Mouse (Mus musculus): ENCODE measurements around the gene Calhm1. TPM values are rescaled to one million over a fixed set of nuclear protein-coding genes. Genes with fewer than 3 reads are reported as not detected.

Calhm1 gene
- polyA plus RNA-seq, 1 experiment from 2014 or later: not detected

DNA sequence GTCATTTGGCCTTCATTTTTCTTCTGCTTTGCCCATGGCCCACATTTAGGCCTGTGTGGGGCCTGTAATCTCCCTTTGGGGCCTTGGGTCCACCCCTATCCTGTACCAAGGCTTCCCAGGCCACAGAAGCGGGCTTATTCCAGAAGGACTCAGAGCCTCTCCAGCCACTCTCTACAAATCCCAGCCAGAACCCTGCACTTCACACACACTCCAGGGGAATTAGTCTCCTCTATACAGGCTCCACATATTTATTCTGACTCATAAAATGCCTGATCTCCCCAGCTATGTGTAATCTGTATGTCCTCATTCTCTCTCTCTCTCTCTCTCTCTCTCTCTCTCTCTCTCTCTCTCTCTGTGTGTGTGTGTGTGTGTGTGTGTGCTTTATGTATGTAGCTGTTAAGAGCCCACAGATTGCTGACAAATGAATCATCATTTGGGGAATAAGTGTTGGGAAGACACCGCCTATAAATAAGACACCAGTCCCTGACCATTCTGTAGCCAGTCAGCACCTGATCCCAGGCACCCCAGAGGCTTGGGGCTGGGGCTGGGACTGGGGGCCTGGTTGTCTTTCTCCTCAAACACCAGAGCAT lies 33.0 kb upstream of the Calhm1 start:
- H3K27me3 ChIP-seq: peaks cover 52% of the 10 kb centered on the region
- CTCF ChIA-PET: interaction anchor here (1.2 to 1.5 kb wide), 4 partner anchors 83 to 179 kb away, joined by 3 to 5 read pairs (median 4); no protein-coding TSS in a partner anchor
- TF ChIP-seq CTCF (IDR thresholded peaks at IDR 0.05): no peak
- POLR2A ChIA-PET: interaction anchor here (0.6 to 1.0 kb wide), 3 partner anchors 84 to 250 kb away, joined by 3 to 5 read pairs (median 3); no protein-coding TSS in a partner anchor
- peak; percentile 45 for ATAC-seq
- in situ Hi-C loops (cut with MboI; ENCODE audit: low pct_unique_long_range_greater_than_20kb): loop anchor here (5.0 kb wide), 2 partner anchors 80 to 155 kb away; no protein-coding TSS in a partner anchor
- no peak for DNase-seq (ENCODE audit: low read depth, low spot score)

DNA sequence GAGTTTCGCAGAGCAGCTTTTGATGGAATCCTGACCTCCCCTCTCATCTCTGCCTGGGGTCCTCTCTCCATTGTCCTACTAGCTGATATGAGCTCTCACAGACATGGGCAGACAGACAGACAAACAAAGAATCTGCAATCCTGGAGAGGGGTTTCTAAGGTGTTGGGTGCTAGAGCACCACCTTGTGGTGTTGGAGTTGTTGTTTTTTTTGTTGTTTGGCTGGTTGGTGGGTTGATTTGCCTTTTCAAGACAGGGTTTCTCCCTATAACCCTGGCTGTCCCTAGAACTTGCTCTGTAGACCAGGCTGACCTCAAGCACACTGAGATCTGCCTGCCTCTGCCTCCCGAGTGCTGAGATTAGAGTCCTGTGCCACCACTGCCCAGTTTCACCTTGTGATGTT lies 31.4 kb upstream of the Calhm1 start:
- DNase-seq (ENCODE audit: low read depth, low spot score): no peak
- in situ Hi-C loops (cut with MboI; ENCODE audit: low pct_unique_long_range_greater_than_20kb): loop anchor here (5.0 kb wide), 2 partner anchors 82 to 157 kb away; no protein-coding TSS in a partner anchor
- CTCF ChIA-PET: interaction anchor here (0.9 to 1.3 kb wide), 6 partner anchors 9 to 167 kb away, joined by 3 to 4 read pairs (median 3); no protein-coding TSS in a partner anchor
- peaks cover 40% of the 10 kb centered on the region for H3K27me3 ChIP-seq
- POLR2A ChIA-PET: no interaction called here
- no peak for ATAC-seq
- peak; percentile 57 for TF ChIP-seq CTCF (IDR thresholded peaks at IDR 0.05)

DNA sequence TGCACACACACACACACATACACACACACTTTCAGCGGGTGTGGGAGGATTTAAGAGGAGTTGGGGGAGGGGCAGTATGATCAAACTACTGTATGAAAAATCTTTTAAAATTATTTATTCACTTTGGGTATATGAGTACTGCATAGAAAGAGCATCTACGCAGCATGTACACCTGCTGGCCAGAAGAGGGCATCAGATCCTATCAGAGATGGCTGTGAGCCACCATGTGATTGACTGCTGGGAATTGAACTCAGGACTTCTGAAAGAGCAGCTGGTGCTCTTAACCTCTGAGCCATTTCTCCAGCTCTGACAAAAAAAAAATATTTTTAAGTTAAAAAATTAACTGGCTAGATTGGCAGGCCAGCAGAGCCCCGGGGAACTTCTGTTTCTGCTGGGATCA lies 30.5 kb upstream of the Calhm1 start:
- in situ Hi-C loops (cut with MboI; ENCODE audit: low pct_unique_long_range_greater_than_20kb): no loop called here
- ChIA-PET CTCF (interaction anchor here (0.6 to 1.3 kb wide), 7 partner anchors 12 to 168 kb away, joined by 3 to 4 read pairs (median 3); no protein-coding TSS in a partner anchor), POLR2A (no interaction called here)
- DNase-seq (ENCODE audit: low read depth, low spot score): no peak
- H3K27me3 ChIP-seq: peaks cover 30% of the 10 kb centered on the region
- TF ChIP-seq CTCF (IDR thresholded peaks at IDR 0.05): peak; percentile 79
- no peak for ATAC-seq

DNA sequence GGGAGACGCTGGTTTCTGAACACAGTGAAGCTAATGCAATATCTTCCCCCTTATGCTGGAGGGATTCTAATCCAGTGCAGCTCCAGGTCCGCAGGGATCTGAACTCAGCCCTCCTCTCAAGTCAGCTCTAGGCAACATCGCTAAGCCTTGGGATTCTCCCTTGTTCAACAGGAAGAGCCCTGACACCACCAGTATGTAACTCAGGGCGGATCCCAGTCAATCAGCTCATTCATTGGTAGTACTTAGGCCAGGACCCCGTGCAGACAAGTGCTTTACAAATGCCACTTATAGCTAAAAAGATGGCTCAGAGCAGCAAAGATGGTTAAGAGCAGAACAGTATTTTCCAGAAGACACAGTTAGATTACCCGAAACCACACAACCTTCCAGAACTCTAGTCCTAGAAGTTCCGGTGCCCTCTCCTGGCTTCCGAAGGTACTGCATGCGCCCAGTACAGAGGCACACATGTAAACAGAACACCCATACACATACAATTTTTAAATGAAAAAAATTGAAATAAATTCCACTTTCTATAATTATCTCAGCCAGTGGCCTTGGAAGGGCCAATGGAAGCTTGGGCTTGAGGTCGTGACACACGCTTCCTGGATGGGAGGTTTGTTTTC lies 24.8 kb upstream of the Calhm1 start:
- H3K27me3 ChIP-seq: peaks cover 13% of the 10 kb centered on the region
- ChIA-PET POLR2A (interaction anchor here (1.4 kb wide), 1 partner anchor 44 kb away, joined by 3 read pairs; no protein-coding TSS in a partner anchor), CTCF (interaction anchor here (0.7 to 6.4 kb wide), 26 partner anchors 10 to 500 kb away, joined by 3 to 46 read pairs (median 5); partner anchors contain the start of gene Calhm2)
- peak; percentile 77 for ATAC-seq
- DNase-seq (ENCODE audit: low read depth, low spot score): no peak
- in situ Hi-C loops (cut with MboI; ENCODE audit: low pct_unique_long_range_greater_than_20kb): loop anchor here (5.0 kb wide), 1 partner anchor 47 kb away; no protein-coding TSS in a partner anchor
- peak; percentile 87 for TF ChIP-seq CTCF (IDR thresholded peaks at IDR 0.05)

DNA sequence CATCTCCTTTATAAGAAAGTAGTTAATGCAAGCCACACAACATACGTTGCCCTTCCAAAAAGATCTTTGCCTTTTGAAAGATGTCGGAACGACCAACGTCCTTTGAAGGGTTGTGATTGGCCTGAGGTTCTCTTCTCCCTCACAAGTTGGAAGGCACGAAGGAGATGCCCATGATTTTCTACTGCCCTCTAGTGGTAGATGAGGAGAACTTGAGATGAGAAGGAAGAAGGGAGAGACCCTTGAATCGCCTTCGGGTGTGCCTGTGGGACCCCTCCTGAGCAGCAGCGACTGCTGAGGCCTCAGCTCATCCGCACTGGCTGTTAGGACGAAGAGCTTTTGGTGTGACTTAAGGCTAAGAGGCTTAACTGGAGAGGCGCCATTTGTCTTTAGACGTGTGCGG lies 24.2 kb upstream of the Calhm1 start:
- peak; percentile 86 for TF ChIP-seq CTCF (IDR thresholded peaks at IDR 0.05)
- no peak for DNase-seq (ENCODE audit: low read depth, low spot score)
- ATAC-seq: no peak
- H3K27me3 ChIP-seq: peaks cover 9% of the 10 kb centered on the region
- ChIA-PET CTCF (interaction anchor here (0.7 to 6.4 kb wide), 26 partner anchors 9 to 476 kb away, joined by 3 to 46 read pairs (median 5); partner anchors contain the start of gene Calhm2), POLR2A (interaction anchor here (1.4 kb wide), 1 partner anchor 43 kb away, joined by 3 read pairs; no protein-coding TSS in a partner anchor)
- in situ Hi-C loops (cut with MboI; ENCODE audit: low pct_unique_long_range_greater_than_20kb): loop anchor here (5.0 kb wide), 1 partner anchor 46 kb away; no protein-coding TSS in a partner anchor

DNA sequence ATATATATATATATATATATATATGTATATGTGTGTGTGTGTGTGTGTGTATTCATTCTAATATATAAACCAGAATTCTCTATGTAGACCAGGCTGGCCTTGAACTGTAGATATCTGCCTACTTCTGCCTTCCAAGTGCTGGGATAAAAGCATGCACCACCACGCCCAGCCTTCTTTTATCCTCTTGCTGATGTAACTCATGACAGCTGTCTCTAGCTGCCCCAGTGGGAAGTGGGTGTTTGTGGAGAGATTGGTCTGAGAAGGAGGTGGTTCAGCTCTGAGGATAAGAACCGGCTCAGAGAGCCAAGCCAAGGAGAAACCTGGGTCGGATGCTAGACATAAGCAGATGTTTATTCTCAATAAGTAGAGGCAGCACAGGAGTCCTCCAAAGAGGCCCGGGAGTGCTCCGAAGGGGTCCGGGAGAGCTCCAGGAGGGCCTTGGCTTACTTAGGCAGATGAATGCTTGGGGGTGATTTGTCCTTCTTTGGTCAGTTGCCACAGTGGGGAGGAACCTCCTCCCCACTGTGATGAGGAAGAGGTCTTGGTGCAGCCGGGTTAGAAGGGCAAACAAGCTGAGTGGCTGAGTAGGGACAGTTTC lies 23.7 kb upstream of the Calhm1 start:
- H3K27me3 ChIP-seq: peaks cover 4% of the 10 kb centered on the region
- no peak for TF ChIP-seq CTCF (IDR thresholded peaks at IDR 0.05)
- POLR2A ChIA-PET: interaction anchor here (1.4 kb wide), 1 partner anchor 43 kb away, joined by 3 read pairs; no protein-coding TSS in a partner anchor
- DNase-seq (ENCODE audit: low read depth, low spot score) (no peak), ATAC-seq (no peak)
- CTCF ChIA-PET: interaction anchor here (0.9 to 6.4 kb wide), 15 partner anchors 11 to 105 kb away, joined by 3 to 46 read pairs (median 6); no protein-coding TSS in a partner anchor
- in situ Hi-C loops (cut with MboI; ENCODE audit: low pct_unique_long_range_greater_than_20kb): loop anchor here (5.0 kb wide), 1 partner anchor 45 kb away; no protein-coding TSS in a partner anchor

DNA sequence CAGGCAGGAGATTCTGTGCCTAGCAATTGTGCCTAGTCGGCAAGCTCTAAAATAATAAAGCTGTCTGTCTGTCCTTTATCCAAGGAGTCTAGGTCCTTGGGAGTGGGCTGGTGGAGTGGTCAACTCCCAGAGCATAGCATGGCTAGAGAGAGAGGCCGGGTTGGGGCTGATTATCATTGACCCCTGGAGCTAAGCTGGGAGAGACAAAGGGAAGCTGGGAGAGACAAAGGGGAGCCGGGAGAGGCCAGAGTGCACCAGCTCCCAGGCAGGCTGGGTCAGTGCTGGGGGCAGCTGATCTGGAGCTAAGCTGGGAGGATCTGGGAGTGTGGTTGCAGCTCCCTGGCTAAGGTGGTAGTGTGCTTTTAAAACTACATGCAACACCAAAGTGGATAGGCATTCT lies 22.7 kb upstream of the Calhm1 start:
- ATAC-seq (no peak), DNase-seq (ENCODE audit: low read depth, low spot score) (no peak)
- ChIA-PET CTCF (interaction anchor here (1.0 to 6.4 kb wide), 4 partner anchors 9 to 46 kb away, joined by 3 to 46 read pairs (median 10); no protein-coding TSS in a partner anchor), POLR2A (no interaction called here)
- TF ChIP-seq CTCF (IDR thresholded peaks at IDR 0.05): no peak
- no peaks in the 10 kb centered on the region for H3K27me3 ChIP-seq
- in situ Hi-C loops (cut with MboI; ENCODE audit: low pct_unique_long_range_greater_than_20kb): loop anchor here (5.0 kb wide), 1 partner anchor 44 kb away; no protein-coding TSS in a partner anchor

DNA sequence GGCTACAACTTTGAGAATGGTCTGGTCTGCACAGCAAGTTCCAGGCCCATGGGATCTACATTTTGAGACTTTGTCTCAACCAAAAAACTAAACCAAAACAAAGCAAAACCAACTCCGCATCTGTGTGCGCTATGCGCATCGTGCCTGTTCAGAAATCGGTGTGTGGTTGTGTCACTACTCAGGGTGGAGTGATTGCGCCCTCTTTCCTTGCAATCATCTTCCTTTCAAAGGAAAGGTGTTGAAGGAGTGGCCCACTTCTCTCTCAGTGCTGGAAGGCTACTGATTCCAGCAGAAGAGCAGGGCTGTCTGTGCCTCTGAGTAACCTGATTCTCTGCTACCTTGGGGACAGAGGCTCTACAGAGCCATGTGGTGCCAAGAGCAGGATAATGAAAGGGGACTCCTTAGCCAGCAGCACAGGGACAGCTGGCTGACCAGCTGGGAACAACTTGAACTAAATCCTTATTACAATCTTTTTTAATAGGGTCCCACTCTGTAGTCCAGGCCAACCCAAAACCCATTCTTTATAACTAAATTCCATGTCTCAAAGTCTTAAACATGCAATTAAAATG lies 19.2 kb upstream of the Calhm1 start:
- in situ Hi-C loops (cut with MboI; ENCODE audit: low pct_unique_long_range_greater_than_20kb): no loop called here
- CTCF ChIA-PET: interaction anchor here (6.4 kb wide), 1 partner anchor 39 kb away, joined by 46 read pairs; no protein-coding TSS in a partner anchor

DNA sequence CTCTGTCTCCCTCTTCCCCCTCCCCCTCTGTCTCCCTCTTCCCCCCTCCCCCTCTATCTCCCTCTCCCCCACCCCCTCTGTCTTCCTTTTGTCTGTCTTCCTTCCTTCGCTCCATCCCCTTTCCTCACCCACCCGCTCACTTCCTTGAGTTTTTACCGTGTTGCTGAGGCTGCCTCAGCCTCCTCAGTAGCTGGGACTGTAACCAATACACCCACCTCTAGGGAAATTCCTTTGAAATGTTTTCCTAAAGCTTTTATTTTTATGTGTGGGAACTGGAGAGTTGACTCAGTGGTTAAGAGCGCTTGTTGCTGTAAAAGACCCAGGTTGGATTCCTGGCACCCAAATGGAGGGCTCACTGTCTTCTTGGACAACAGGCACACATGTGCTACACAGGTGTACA lies 17.6 kb upstream of the Calhm1 start:
- ATAC-seq (no peak), DNase-seq (ENCODE audit: low read depth, low spot score) (no peak)
- CTCF ChIA-PET: no interaction called here
- TF ChIP-seq CTCF (IDR thresholded peaks at IDR 0.05): no peak
- POLR2A ChIA-PET: interaction anchor here (0.6 kb wide), 1 partner anchor 22 kb away, joined by 3 read pairs; no protein-coding TSS in a partner anchor
- H3K27me3 ChIP-seq: peaks cover 9% of the 10 kb centered on the region
- in situ Hi-C loops (cut with MboI; ENCODE audit: low pct_unique_long_range_greater_than_20kb): no loop called here

More for the DNA sequence above, 19.2 kb upstream of the Calhm1 start:
- TF ChIP-seq CTCF (IDR thresholded peaks at IDR 0.05): no peak
- DNase-seq (ENCODE audit: low read depth, low spot score) (no peak), ATAC-seq (no peak)
- POLR2A ChIA-PET: no interaction called here
- no peaks in the 10 kb centered on the region for H3K27me3 ChIP-seq

DNA sequence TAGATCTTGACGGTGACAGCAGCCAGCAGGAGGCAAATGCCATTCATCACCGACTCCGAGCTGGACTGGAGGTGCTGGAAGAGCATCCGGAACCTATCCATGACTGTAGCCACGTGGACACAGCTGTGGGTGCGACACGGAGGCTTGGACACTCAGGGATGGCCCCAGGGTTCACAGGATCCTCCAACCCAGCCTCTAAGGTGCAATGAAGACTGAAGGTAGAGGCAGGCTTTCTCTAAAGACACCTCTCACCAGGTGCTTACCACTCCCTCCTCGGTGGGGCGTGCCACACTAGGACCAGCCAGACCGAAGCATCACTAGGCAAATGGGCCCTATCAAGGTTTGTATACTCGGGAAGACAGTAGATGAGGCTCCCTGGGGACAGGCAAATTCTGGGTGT lies 13.6 kb upstream of the Calhm1 start, which contains the start of gene Calhm3:
Gene Calhm3, minus strand, starts transcription at position 101 of the 400 bp plus-strand sequence.
- POLR2A ChIA-PET: no interaction called here
- in situ Hi-C loops (cut with MboI; ENCODE audit: low pct_unique_long_range_greater_than_20kb): no loop called here
- DNase-seq (ENCODE audit: low read depth, low spot score): no peak
- TF ChIP-seq CTCF (IDR thresholded peaks at IDR 0.05): no peak
- H3K27me3 ChIP-seq: peaks cover 21% of the 10 kb centered on the region
- ATAC-seq: no peak
- CTCF ChIA-PET: interaction anchor here (1.1 kb wide), 1 partner anchor 11 kb away, joined by 3 read pairs; no protein-coding TSS in a partner anchor
